Mouse (Mus musculus) retina, embryonic 14.5 days (tissue): ENCODE results near the gene Iglon5.
A peak's percentile ranks its signal among the peaks of the same experiment; 100 is the strongest.

Experiments
- DNase-seq: peaks from one replicate; pipeline ENCODE4 v3.0.0-alpha.2; 2015; ENCODE audit warnings: low spot score

Gene Iglon5

DNA sequence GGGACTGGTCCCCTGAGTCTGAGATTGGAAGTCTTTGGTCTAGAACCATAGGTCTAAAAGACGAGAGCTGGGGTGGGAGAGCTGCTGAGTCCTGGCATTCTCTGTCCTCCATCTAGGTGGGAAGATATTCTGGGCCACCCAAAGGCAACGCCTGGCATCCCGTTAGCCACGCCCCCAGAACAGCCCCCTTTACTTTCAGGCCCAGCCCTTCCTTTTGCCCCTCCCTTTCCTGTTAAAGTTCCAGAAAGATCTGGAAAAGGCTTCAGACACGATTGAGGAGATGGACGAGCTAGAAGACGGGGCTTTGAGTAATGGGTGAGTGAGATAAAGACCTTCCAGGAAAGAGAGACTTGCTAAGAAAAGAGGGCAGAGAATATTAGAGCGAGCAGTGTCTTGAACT lies 62.5 kb downstream of the Iglon5 start, which contains the start of gene Lim2:
Gene Lim2, plus strand, starts transcription at position 265 of the 400 bp plus-strand sequence.
- DNase-seq = no peak

DNA sequence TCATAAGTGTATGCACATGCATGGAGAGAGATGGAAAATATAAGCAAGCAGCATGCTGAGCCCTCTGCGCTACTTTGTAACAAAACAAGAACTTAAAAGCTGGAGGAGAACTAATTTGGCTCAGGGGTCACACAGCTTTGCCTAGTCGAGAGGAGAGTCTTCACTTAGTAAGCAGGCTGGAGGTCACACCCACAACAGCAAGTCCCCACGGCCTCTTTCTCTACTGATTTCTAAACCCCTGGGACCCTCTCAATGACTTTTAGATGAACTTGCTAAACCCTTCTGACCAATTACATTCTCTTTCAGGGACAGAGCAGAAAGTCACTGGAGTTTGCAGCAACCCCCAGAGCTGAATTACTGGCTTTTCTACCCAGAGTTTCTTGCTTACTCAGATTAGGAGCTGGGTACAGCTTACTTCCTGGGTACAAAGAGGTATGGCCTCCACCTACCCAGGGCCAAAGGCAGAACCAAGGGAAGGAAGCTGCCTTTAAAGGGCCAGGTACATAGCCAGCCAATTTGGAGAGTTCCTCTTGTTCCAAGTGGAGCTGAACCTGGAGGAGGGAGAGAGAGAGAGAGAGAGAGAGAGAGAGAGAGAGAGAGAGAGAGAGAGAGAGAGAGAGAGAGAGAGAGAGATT lies 65.8 kb downstream of the Iglon5 start:
- no peak for DNase-seq

DNA sequence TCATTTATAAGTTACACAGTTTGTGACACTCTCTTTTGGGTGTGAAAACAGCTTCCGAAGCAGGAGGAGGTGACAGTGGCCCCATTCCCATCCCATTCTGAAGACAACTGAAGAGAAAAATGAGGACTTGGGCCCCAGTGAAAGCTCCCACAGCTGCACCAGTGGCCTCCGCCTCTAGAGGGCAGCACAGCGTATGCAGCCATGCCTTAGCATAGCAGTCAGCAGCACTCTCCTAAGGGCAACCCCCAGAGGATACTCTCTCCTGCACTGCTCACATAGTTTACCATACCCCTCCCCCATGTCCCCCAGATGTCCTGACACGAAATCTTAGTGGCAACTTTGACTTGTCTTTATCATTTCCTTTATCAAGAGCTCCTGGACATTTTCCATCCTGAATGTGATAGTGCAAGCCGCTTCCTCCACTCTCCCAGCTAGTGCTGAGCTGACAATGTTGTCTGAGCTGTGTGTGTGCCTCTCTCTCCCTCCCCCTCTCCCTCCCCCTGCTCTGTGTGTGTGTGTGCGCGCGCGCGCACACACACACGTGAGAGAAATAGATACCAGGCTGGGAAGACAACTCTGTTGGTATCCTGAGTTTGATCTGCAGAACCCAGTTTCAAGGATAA lies 66.8 kb downstream of the Iglon5 start:
- peak; percentile 92 for DNase-seq
